Mouse (Mus musculus) B cell, adult 67 days (primary cell): Measurements from ENCODE around the gene Hist1h3g. TPM values are rescaled to one million over a fixed set of nuclear protein-coding genes. Genes with fewer than 3 reads are reported as not detected.

Experiments used
- total RNA-seq, 2 experiments: library from RNA; stranded (reverse); gene quantifications; 4 replicates each; pipeline ENCODE4 v1.2.4; 2023

The Hist1h3g gene
- 1 to 10 TPM; 1.4 to 6.9 TPM for total RNA-seq

DNA sequence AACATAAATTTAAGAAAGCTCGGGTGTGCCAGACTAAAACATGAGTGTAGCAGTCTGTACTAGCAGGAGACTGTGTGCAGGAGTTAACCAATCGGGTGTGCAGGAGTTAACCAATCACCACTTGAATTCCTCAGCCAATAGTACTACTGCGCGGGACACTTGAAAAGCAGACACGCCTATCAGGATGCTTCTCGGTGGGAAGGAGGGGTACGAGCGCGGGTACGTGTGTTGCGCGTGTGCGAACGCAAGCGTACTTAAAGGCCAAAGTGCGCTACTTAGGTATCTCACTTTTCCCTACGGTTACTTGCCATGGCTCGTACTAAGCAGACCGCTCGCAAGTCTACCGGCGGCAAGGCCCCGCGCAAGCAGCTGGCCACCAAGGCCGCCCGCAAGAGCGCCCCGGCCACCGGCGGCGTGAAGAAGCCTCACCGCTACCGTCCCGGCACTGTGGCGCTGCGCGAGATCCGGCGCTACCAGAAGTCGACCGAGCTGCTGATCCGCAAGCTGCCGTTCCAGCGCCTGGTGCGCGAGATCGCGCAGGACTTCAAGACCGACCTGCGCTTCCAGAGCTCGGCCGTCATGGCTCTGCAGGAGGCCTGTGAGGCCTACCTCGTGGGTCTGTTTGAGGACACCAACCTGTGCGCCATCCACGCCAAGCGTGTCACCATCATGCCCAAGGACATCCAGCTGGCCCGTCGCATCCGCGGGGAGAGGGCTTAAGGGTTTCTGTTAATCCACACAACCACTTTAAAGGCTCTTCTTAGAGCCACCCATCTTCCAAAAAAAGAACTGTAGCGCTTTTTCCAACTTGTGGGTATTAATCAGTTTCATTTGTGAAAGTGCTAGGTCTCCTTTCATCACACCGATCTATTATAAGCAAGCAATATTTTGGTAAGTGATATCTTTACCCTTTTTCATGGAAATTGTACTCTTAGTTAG is at the start of gene Hist1h3g:
Gene Hist1h3g (plus strand): TSS at position 286 of the 939 bp plus-strand sequence.

GRCm38 (mm10) chr13:23488400-23489322 is 46.6 kb upstream of the Hist1h3g start, which contains the start of gene Btn2a2:
Gene Btn2a2, minus strand, starts transcription at chr13:23488857.

DNA sequence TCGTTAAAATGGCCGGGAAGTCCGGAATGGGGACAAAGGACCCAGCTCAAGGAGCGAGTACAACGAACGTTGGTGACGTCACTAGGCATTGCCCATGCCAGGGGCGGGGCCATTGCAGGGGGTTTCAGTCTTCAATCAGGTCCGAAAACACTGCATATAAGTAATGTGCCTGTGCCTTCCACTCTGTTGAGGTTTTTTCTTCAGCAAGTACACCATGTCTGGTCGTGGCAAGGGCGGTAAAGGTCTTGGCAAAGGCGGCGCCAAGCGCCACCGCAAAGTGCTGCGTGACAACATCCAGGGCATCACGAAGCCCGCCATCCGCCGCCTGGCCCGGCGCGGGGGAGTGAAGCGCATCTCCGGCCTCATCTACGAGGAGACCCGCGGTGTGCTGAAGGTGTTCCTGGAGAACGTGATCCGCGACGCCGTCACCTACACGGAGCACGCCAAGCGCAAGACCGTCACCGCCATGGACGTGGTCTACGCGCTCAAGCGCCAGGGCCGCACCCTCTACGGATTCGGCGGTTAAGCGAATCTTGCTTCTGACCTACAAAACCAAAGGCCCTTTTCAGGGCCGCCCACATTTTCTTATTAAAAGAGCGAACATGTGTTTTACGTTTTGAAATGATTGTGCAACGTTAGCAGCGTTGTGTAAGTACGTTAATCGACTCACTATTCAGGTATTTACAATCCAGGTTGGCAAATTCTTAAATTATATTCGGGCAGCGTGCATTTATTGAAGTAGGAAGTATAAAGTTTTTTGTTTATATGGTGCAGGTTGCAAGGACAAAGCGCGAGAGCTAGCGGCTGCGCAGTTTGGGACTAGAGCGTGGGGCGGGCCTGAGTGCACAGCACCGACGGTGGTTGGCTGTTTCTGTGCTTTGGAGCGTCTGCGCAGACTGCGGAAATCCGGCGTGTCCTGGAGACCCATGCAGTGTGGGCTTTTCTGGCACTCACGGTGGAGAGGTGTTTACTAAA is 4.0 kb upstream of the Hist1h3g start, which contains the start of gene Hist1h4h:
Gene Hist1h4h (plus strand): TSS at position 150 of the 975 bp plus-strand sequence.

DNA sequence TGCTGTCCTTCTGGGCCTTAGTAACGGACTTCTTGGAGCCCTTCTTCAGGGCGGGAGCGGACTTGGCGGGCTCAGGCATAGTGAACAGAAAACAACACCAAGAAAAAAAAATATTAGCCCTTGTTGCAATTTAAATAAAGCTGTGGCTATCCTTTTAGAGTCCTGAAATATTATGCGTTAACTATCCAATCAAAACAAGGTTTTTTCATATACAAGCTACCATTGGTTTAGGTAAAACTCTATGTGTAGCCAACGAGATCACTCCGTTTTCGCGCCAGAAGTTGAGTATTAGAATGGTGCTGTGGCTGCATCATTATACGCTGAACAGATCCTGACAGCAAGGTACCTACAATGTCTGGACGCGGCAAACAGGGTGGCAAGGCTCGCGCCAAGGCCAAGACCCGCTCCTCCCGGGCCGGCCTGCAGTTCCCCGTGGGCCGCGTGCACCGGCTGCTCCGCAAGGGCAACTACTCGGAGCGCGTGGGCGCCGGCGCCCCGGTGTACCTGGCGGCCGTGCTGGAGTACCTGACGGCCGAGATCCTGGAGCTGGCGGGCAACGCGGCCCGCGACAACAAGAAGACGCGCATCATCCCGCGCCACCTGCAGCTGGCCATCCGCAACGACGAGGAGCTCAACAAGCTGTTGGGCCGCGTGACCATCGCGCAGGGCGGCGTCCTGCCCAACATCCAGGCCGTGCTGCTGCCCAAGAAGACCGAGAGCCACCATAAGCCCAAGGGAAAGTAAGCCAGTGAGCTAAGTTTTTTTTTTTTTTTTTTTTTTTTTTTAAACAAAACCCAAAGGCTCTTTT is 1.5 kb upstream of the Hist1h3g start, which contains the start of gene Hist1h2af:
Gene Hist1h2af (plus strand): TSS at position 347 of the 808 bp plus-strand sequence.

DNA sequence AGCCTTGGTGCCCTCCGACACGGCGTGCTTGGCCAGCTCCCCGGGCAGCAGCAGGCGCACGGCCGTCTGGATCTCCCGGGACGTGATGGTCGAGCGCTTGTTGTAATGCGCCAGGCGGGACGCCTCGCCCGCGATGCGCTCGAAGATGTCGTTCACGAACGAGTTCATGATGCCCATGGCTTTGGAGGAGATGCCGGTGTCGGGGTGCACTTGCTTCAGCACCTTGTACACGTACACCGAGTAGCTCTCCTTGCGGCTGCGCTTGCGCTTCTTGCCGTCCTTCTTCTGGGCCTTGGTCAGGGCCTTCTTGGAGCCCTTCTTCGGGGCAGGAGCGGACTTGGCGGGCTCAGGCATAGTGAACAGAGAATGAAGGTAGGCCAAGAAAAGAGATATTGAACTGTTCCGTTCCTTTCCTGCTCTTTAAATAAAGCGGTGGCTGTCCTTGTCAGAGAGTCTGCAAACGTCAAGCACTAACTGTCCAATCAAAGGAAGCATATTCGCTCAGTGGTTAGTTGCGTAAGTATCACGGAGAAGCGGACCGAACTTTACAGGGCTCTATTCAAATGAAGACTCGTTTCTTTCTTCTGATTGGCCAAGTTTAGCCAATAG is 7.9 kb downstream of the Hist1h3g start, which contains the start of gene Hist1h2bh:
Gene Hist1h2bh (minus strand): TSS at position 394 of the 609 bp plus-strand sequence.

GRCm38 (mm10) chr13:23543965-23544786 is 9.0 kb downstream of the Hist1h3g start, which contains the start of gene Hist1h3f:
Gene Hist1h3f, plus strand, starts transcription at chr13:23544052.

DNA sequence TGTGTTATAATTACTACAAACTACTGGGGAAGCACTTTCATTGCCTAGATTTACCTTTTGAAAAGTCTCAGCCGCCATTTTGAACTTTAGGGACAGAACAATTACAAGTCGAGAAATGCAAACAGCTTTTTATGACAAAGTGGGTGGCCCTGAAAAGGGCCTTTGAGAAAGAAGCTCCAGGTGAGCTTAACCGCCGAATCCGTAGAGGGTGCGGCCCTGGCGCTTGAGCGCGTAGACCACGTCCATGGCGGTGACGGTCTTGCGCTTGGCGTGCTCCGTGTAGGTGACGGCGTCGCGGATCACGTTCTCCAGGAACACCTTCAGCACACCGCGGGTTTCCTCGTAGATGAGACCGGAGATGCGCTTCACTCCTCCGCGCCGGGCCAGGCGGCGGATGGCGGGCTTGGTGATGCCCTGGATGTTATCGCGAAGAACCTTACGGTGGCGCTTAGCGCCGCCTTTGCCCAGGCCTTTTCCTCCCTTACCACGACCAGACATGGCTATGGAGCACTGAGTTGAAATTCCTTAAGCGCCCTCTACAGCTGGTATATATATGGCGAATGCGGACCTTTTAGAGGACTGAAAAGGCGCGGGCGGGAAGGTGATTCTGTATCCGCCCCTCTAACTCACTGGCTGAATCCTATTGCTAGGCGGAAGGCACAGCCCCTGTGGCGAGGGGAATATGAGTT is 16.1 kb downstream of the Hist1h3g start, which contains the start of gene Hist1h4f:
Gene Hist1h4f (minus strand): TSS at position 503 of the 689 bp plus-strand sequence.

GRCm38 (mm10) chr13:23552962-23553361 is 17.7 kb downstream of the Hist1h3g start, which contains the start of gene Hist1h1d:
Gene Hist1h1d, plus strand, starts transcription at chr13:23553262.

GRCm38 (mm10) chr13:23561883-23562659 is 26.8 kb downstream of the Hist1h3g start, which contains the start of gene Hist1h3e:
Gene Hist1h3e, minus strand, starts transcription at chr13:23562369.

GRCm38 (mm10) chr13:23571022-23571503 is 35.8 kb downstream of the Hist1h3g start, which contains the start of the genes Hist1h2ae and Hist1h2bg:
Gene Hist1h2ae, minus strand, starts transcription at chr13:23571220.
Gene Hist1h2bg, plus strand, starts transcription at chr13:23571396.

GRCm38 (mm10) chr13:23573898-23574524 is 38.8 kb downstream of the Hist1h3g start, which contains the start of the genes Hist1h2bf and Hist1h2ad:
Gene Hist1h2bf, minus strand, starts transcription at chr13:23574196.
Gene Hist1h2ad, plus strand, starts transcription at chr13:23574381.

DNA sequence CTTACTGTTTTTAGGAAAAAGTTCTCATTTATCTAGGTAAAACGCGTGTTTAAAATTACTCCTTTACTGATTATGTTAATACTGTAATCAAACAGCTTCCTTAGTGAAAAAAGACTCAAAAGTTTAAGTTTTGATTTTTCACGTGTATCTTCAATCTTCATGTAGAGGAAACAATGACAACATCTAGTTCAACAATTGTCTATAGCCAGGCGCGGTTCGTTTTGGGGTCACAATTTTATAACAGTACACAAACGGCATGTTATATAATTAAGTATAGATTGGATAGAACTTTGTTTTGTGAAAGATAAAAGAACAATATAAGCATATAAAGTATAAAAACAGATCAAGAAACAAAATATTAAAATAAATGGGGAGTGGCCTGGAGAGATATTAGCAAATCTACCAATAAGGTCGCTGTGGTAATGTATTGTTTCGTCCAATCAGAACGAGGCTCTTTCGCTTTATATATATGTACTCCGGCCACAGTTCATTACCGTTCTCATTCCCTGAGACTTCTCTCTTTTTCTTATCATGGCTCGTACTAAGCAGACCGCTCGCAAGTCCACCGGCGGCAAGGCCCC is 40.1 kb downstream of the Hist1h3g start, which contains the start of gene Hist1h3d:
Gene Hist1h3d (plus strand): TSS at position 493 of the 581 bp plus-strand sequence.

DNA sequence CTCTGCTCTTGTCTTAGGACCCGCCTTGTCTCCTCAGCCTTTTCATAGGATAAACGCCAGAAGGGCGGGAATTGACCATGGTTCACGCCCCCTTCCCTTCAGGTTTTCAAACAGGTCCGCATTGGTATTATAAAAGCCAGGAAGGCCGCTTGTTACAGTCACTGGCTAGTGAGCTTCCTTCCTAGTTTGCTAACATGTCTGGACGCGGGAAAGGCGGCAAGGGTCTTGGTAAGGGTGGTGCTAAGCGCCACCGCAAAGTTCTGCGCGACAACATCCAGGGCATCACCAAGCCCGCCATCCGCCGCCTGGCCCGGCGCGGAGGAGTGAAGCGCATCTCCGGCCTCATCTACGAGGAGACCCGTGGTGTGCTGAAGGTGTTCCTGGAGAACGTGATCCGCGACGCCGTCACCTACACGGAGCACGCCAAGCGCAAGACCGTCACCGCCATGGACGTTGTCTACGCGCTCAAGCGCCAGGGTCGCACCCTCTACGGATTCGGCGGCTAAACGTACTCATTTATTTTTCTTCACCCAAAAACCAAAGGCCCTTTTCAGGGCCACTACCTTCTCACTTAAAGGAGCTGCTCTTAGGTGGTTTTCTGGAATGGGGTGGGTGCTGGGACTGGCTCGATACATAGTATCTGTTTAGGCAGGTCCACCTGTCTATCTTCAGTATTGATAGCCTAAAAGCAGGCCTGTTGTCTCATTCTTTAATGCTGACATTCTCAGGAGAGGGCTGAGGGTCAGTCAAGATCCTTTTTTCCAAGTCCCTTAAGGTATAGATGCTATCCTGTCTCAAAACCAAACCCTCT is 46.4 kb downstream of the Hist1h3g start, which contains the start of gene Hist1h4d:
Gene Hist1h4d (plus strand): TSS at position 191 of the 811 bp plus-strand sequence.

